Mouse (Mus musculus): ENCODE measurements around the gene Immt. TPM values are rescaled to one million over a fixed set of nuclear protein-coding genes. Genes with fewer than 3 reads are reported as not detected.
"Not testable (repeated sequence)": the region's sequence is repeated elsewhere in the genome, so short reads cannot be mapped to it uniquely, and the experiment has no call there.

Gene Immt
- total RNA-seq, 2 experiments from 2014 or later: 126 to 150 TPM

DNA sequence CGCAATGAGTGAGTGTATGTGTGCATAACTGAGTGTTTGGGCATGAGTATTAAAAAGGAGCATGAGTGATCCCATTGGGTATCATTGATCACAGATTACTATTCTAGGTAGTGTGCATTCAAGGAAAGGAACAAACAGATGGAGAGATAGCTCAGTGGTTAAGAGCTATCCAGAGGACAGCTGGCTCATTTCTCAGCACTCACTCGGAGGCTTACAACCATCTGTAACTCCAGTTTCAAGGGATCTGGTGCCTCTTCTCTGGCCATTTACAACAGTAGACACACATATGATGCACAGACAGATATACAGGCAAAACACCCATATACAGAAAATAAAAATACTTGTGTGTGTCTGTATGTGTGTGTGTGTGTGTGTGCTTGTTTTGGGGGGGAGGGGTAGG lies 36.6 kb downstream of the Immt start:
- no peak for DNase-seq (ENCODE audit: extremely low spot score in 1 of 2, low spot score in 2 of 2)
- TF ChIP-seq CTCF (IDR thresholded peaks at IDR 0.05): no peak
- intact Hi-C loops (cut with DNase I): loop anchor here (10.0 kb wide), 1 partner anchor 457 kb away; no protein-coding TSS in a partner anchor
- Histone ChIP-seq H3K27ac (no peak overlapping the region), H3K4me3 (no peak overlapping the region)

DNA sequence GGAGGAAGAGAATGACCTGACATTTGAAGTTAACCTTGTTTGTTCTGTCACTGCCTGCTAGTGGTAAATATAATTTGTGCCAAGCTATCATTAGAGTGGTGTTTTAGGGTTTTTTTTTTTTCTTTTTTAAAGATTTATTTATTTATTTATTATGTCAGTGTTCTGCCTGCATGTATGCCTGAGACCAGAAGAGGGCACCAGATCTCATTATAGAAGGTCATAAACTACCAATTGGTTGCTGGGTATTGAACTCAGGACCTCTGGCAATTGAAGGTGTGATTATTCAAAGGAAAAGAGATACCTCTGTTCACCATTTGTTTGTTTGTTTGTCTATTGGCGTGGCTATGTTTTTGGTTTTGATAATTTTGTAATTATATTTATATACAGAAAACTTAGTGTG lies 37.7 kb downstream of the Immt start:
- H3K4me3 ChIP-seq: no peak overlapping the region
- H3K27ac ChIP-seq: no peak overlapping the region
- no peak for DNase-seq (ENCODE audit: extremely low spot score in 1 of 2, low spot score in 2 of 2)
- intact Hi-C loops (cut with DNase I): loop anchor here (10.0 kb wide), 1 partner anchor 456 kb away; no protein-coding TSS in a partner anchor
- TF ChIP-seq CTCF (IDR thresholded peaks at IDR 0.05): peak; percentile 48

DNA sequence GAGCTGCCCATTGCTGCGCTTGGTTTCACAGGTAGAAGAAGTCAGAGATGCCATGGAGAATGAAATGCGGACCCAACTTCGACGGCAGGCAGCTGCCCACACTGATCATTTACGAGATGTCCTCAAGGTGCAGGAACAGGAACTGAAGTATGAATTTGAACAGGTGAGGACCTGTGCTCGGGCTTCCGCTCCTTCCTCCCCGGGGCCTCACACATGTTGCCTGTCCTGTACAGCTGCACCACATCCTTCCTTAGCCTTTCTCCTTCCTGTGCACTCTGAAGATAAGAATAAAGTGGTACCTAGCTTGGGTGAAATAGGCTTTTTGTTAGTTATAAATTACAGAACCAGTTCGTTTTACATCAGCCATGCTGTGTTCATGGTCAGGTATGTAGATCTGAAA lies 40.3 kb downstream of the Immt start:
- no peak for DNase-seq (ENCODE audit: extremely low spot score in 1 of 2, low spot score in 2 of 2)
- TF ChIP-seq CTCF (IDR thresholded peaks at IDR 0.05): no peak
- intact Hi-C loops (cut with DNase I): no loop called here
- no peak overlapping the region for H3K4me3 ChIP-seq
- H3K27ac ChIP-seq: no peak overlapping the region

DNA sequence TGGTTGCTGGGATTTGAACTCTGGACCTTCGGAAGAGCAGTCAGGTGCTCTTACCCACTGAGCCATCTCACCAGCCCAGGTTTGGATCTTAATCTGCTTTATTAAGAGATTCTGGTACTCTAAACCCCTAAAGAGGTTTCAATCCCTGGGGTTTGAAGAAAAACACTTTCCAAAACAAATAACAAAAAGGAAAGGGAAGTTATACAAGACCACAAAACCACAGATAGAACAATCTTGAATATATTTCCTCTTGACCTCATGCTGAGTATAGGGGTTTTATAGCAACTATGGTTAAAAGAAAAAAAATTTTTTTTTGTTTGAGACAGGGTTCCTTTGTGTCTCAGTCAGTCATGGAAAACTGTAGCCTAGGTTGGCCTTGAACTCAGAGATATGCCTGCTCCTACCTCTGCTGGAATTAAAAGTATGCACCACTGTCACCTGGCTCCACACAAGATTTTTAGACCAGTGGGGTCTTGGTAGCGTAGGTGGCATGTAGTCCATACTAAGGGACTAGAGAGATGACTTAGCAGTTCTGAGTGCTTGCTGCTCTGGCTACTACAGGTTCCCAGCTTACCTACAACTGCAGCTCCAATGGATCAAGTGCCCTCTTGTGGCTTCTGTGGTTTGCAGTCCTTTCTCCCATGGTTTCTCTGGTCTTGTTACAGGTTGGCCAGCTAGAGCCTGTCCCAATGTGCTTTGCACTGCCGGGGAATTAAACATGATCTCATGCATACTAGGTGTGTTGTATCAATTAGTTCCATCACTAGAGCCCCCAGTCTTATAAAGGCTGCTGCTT lies 47.0 kb downstream of the Immt start:
- no peak for DNase-seq (ENCODE audit: extremely low spot score in 1 of 2, low spot score in 2 of 2)
- intact Hi-C loops (cut with DNase I): no loop called here
- no peak overlapping the region for H3K4me3 ChIP-seq
- no peak overlapping the region for H3K27ac ChIP-seq
- no peak; the same call in 1 of the 2 replicates for TF ChIP-seq CTCF (IDR thresholded peaks at IDR 0.05)

DNA sequence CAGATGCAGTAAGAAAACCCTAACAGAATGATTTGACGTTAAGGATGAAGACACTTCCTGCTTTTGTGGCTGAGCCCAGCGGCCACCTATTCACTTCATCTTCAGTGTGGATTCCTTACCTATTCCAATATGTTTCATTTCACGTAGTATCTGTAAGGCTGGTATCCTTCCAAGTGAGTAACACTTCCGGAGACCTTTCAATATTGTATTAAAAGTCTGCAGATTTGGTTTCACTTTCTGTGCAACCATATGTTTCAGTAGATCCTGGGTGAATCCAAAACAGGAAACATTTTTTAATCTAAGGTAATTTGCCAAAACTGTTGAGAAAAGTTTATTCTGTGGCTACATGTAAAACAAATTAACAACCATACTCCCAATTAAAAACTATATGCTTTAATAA lies 62.1 kb downstream of the Immt start:
- DNase-seq (ENCODE audit: extremely low spot score in 1 of 2, low spot score in 2 of 2): no peak
- no peak for TF ChIP-seq CTCF (IDR thresholded peaks at IDR 0.05)
- intact Hi-C loops (cut with DNase I): loop anchor here (10.0 kb wide), 1 partner anchor 298 kb away; no protein-coding TSS in a partner anchor
- H3K4me3 ChIP-seq: no peak overlapping the region
- H3K27ac ChIP-seq: no peak overlapping the region

DNA sequence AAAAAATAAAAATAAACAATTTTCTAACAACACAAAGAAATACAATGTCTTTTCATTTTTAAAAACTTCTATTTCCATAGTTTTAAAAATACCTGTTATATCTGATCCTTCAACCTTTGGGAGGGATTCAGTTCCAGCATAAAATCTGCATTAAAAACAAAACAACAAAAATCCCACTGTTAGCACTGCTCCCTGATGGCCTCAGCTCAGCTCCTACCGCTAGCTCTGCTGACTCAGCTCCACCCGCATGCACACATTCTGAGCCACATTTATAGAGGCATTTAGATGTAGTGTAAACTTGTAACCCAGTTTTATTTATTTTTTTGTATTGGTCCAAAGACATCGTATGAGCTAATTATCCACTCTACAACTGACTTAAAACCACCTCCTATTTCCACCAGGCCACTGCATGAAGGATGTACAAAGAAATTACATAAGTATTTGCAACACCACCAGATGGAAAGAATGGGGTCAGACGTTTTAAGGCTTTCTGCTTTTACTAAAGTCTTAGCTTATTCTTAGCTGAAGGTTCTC lies 76.6 kb downstream of the Immt start:
- Histone ChIP-seq H3K4me3 (peak overlapping the region; percentile 68), H3K27ac (no peak overlapping the region)
- intact Hi-C loops (cut with DNase I): loop anchor here (10.0 kb wide), 1 partner anchor 427 kb away; no protein-coding TSS in a partner anchor
- DNase-seq (ENCODE audit: extremely low spot score in 1 of 2, low spot score in 2 of 2): no peak
- no peak for TF ChIP-seq CTCF (IDR thresholded peaks at IDR 0.05)

DNA sequence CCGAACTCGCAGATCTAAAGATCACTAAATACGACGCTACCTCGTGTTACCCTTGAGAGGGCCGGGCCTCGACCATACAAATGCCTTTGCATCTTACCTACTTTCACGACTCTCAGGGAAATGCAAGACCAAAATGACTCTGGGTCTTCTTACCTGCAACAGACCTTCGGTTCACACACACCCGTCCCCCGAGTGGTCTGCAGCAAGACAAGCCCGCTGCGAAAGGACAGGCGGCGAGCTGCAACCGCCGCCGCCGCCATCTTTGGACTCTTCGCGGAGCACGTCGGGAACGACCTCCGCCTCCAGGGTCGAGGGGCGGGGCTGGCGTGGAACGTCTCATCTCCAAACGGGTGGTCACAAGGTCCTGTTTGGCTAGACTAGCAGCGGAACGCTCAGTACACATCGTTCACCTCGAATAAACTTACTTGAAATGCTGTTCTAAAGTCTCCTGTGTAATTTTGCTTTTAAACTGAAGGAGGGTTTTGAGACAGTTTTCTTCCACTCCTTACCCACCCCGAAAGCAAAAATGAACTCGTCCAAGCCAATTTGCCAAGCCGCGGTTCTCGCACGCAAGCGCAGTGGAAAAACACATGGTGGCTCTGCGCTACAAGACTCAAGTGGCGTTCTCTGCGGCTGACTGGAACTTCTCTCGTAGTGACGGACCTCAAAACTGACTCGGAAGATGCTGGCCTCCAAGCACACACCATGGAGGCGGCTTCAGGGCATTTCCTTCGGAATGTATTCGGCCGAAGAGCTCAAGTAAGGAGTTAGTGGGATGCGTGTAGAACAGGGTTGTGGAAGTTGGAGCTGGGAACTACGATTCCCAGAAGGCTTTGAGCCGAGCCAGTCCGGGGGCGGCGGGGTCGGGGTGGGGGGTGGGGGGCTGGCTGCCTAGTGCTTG lies 77.6 kb downstream of the Immt start, which contains the start of the genes Ptcd3 and Polr1a:
Ptcd3 (minus strand) TSS at position 270 of the 901 bp plus-strand sequence.
Polr1a (plus strand) TSS at position 573 of the 901 bp plus-strand sequence.
- intact Hi-C loops (cut with DNase I): loop anchor here (10.0 kb wide), 1 partner anchor 426 kb away; no protein-coding TSS in a partner anchor
- Histone ChIP-seq H3K27ac (peak within 1 kb of the TSS; percentile 100), H3K4me3 (peak within 1 kb of the TSS; percentile 68)
- DNase-seq (ENCODE audit: extremely low spot score in 1 of 2, low spot score in 2 of 2): peak; percentile 88 to 92
- TF ChIP-seq CTCF (IDR thresholded peaks at IDR 0.05): no peak; the same call in 1 of the 2 replicates

DNA sequence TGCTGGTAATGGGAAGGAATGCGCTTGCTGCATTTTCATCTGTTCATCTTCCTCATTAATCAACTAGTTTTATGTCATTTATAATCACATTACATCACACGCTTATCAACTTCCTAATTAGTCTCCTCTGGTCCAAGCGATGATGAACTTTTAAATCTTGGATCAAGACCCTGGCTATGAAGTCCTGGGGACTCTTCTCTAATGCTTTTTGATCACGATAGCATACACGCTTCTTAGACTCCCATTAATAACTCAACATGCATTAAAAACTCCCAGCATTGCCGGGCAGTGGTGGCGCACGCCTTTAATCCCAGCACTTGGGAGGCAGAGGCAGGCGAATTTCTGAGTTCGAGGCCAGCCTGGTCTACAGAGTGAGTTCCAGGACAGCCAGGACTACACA lies 78.3 kb downstream of the Immt start:
- intact Hi-C loops (cut with DNase I): loop anchor here (10.0 kb wide), 1 partner anchor 425 kb away; no protein-coding TSS in a partner anchor
- H3K4me3 ChIP-seq: peak overlapping the region; percentile 68
- TF ChIP-seq CTCF (IDR thresholded peaks at IDR 0.05): no peak
- H3K27ac ChIP-seq: peak overlapping the region; percentile 100
- DNase-seq (ENCODE audit: extremely low spot score in 1 of 2, low spot score in 2 of 2): no peak

DNA sequence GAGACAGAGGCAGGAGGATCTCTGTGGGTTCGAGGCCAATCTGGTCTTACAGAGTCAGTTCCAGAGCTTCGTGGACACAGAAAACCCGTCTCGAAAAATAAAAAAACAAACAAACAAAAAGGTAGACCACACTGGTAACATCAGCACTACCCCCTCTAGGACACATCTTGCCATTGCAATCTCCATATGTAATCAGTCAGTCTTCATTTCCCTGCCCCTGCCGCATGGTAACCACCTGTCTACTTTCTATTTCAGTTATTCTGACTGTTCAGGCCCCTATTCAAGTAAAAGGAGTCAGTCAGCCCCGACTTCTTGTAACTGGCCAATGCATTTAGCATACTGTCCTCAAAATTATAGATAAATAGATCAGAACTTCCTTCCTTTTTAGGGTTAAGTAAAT lies 78.7 kb downstream of the Immt start:
- Histone ChIP-seq H3K4me3 (peak overlapping the region; percentile 68), H3K27ac (no peak overlapping the region)
- no peak; the same call in none of the 2 replicates for TF ChIP-seq CTCF (IDR thresholded peaks at IDR 0.05)
- no peak for DNase-seq (ENCODE audit: extremely low spot score in 1 of 2, low spot score in 2 of 2)
- intact Hi-C loops (cut with DNase I): loop anchor here (10.0 kb wide), 1 partner anchor 425 kb away; no protein-coding TSS in a partner anchor

DNA sequence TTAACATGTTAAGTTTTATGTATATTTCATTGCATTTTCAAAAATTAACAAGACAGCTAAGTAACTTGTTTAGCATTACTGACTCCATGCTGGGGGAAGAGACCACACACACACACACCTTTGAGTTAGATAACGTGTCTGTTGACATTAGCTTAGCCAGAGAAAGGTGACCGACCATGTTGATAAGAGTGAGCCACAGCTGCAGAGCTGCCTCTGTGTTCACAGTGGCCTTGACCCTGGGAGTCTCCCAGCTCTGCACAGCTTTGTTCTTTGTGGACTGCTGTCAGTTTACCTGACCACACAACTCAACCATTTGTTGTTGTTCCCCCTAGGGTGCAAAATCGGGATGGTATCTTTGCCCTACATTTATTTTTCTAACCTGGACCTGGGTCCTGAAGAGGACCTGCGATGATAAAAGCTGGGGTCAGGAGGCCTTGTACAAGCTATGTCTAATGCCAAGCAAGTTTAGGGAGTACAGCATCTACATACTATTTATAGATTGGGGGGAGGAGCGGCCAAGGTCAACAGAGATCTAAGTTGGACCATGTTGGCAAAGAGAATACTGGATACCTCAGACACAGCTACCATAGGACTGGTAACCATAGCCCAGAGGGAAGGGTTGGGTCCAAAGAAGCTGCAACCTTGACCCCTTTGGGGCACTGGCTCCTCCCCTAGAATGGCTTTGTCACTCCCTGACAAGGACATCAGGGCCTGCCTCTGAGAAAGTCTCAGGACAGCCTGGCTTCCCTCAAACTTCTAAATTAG lies 80.7 kb downstream of the Immt start:
- no peak overlapping the region for H3K27ac ChIP-seq
- H3K4me3 ChIP-seq: no peak overlapping the region
- no peak for DNase-seq (ENCODE audit: extremely low spot score in 1 of 2, low spot score in 2 of 2)
- intact Hi-C loops (cut with DNase I): no loop called here
- no peak for TF ChIP-seq CTCF (IDR thresholded peaks at IDR 0.05)

DNA sequence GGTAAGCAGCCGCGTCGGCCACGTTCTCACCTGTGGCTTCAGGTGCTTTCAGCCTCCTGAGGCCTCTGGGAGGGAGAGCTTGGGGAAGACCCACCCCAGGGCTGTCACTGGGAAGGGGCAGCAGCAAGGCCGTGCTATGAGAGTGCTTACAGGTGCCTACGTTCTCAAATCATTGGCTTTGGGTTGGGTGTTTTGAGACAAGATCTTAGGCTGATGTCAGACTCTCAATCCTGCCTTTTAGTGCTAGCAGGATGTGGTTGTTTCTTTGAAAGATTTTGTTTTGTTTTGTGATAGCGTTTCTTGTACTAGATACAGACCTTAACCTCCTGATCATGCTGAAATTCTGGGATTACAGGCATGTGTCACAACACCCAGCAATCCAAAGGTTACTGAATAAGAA lies 89.6 kb downstream of the Immt start:
- TF ChIP-seq CTCF (IDR thresholded peaks at IDR 0.05): no peak
- Histone ChIP-seq H3K27ac (no peak overlapping the region), H3K4me3 (no peak overlapping the region)
- intact Hi-C loops (cut with DNase I): loop anchor here (10.0 kb wide), 1 partner anchor 344 kb away; no protein-coding TSS in a partner anchor
- DNase-seq (ENCODE audit: extremely low spot score in 1 of 2, low spot score in 2 of 2): no peak

DNA sequence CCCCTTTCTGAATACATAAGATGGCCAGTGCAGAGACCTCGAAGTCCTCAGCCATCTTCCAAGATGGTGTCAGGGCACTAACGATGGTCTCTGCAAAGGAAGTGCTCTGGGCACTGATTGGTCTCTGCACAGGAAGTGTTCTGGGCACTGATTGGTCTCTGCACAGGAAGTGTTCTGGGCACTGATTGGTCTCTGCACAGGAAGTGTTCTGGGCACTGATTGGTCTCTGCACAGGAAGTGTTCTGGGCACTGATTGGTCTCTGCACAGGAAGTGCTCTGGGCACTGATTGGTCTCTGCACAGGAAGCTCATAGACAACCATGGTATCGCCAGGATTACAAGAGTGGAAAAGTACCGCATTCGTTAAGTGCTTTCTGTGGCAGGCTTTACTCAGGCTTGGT lies 94.1 kb downstream of the Immt start:
- not testable (repeated sequence) for DNase-seq (ENCODE audit: extremely low spot score in 1 of 2, low spot score in 2 of 2); H3K4me3 ChIP-seq; H3K27ac ChIP-seq
- intact Hi-C loops (cut with DNase I): loop anchor here (10.0 kb wide), 1 partner anchor 340 kb away; no protein-coding TSS in a partner anchor

All from left cerebral cortex, adult 2 months (tissue).